Mouse (Mus musculus) liver, embryonic 14.5 days (tissue): ENCODE measurements at regions not wholly inside any gene's neighbourhood (a gene's known extent, or its start where the extent isn't known, plus 50 kb on each side); places are given as distances from the start of the nearest gene placed in this dataset.

ENCODE experiments used
- ATAC-seq: fragments of 200-750 bp; cut with Nextera tagmentation; 2 replicates; pipeline ENCODE4 v1.8.0; 2017; ENCODE audit warnings: moderate number of reproducible peaks, mild to moderate bottlenecking, moderate library complexity; ENCODE audit not compliant: insufficient read depth
- DNase-seq, 3 experiments: peaks; one replicate each; pipeline ENCODE4 v3.0.0-alpha.2; 2012 to 2013; ENCODE audit warnings: low read depth in 3 of 3, low spot score in 3 of 3
- H3K27ac ChIP-seq: fragments of 300-500 bp; sonication (generic); 2 replicates; pipeline ENCODE4 v1.5.1; 2014; ENCODE audit warnings: moderate library complexity, mild to moderate bottlenecking, control low read depth, inconsistent platforms
- H3K27me3 ChIP-seq: fragments of 300-500 bp; sonication (generic); 2 replicates; pipeline ENCODE4 v1.6.1; 2014; ENCODE audit warnings: mild to moderate bottlenecking, low read length, moderate library complexity; ENCODE audit not compliant: control insufficient read depth, insufficient read depth
- H3K36me3 ChIP-seq: fragments of 300-500 bp; sonication (generic); replicated peaks from 2 replicates; pipeline ENCODE4 v1.6.1; 2014; ENCODE audit warnings: low read depth; ENCODE audit not compliant: control insufficient read depth, insufficient read depth
- H3K4me1 ChIP-seq, 2 experiments: fragments of 200-500 bp in 1 of 2; fragments of 300-500 bp in 1 of 2; sonication (generic) in 1 of 2; replicated peaks; 2 replicates each; pipeline ENCODE4 v1.6.1; 2012 to 2014; ENCODE audit warnings: antibody characterized with exemption in 1 of 2, inconsistent platforms in 1 of 2, low read length in 1 of 2; ENCODE audit not compliant: control insufficient read depth in 2 of 2, insufficient read depth in 2 of 2
- H3K4me2 ChIP-seq: fragments of 300-500 bp; sonication (generic); 2 replicates; pipeline ENCODE4 v1.6.1; 2014; ENCODE audit warnings: low read depth, mild to moderate bottlenecking, control low read depth, moderate library complexity
- H3K4me3 ChIP-seq, 2 experiments: fragments of 200-500 bp in 1 of 2; fragments of 300-500 bp in 1 of 2; sonication (generic) in 1 of 2; 2 replicates each; pipeline ENCODE4 v1.5.1; 2012 to 2014; ENCODE audit warnings: low read depth in 2 of 2, low read length in 2 of 2, mild to moderate bottlenecking in 2 of 2, control low read depth in 1 of 2, inconsistent platforms in 1 of 2, moderate library complexity in 1 of 2; ENCODE audit not compliant: insufficient read depth in 1 of 2
- H3K9ac ChIP-seq: fragments of 300-500 bp; sonication (generic); replicated peaks from 2 replicates; pipeline ENCODE4 v1.6.1; 2014; ENCODE audit warnings: mild to moderate bottlenecking, control low read depth, moderate library complexity
- H3K9me3 ChIP-seq: fragments of 300-500 bp; sonication (generic); 2 replicates; pipeline ENCODE4 v1.6.1; 2016; ENCODE audit warnings: low read length, mixed read lengths; ENCODE audit not compliant: control insufficient read depth
- CTCF ChIP-seq: IDR thresholded peaks from 2 replicates; pipeline ENCODE4 v1.5.1; 2016; ENCODE audit warnings: antibody characterized with exemption, low read depth, control low read depth
- EP300 ChIP-seq: IDR thresholded peaks from 2 replicates; pipeline ENCODE4 v1.6.1; 2016; ENCODE audit warnings: antibody characterized with exemption, low read depth
- WGBS: fragments of 180-500 bp; shearing (Covaris S2); extraction: QIAGEN DNeasy Blood & Tissue Kit; methylation state at CpG from one replicate; pipeline ENCODE4 v1.1.7; 2014; ENCODE audit not compliant: insufficient replicate concordance; 5-methylcytosine and 5-hydroxymethylcytosine counted together

DNA sequence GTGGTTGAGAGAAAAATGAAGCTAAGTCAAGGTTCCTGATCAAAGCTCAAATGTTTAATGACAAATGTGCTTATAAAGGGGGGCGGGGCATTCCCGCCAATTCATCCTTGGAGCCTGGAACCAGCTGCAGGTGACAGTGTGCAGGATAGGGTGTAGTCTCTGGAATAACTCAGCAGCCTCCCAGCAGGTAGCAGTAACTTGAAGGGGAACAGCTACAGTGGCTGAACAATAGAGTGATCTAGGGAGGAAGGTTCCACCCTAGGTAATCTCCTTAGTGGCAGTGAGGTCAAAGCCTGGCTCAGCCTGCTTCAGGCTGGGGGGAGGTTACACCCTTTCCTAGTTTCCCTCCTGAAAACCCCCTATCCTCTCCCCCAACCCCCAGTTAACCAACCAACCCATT is 290.2 kb upstream of the Pdcd1 start:
- no peak for DNase-seq
- Histone ChIP-seq H3K36me3 (no peaks in the 10 kb centered on the region), H3K27me3 (no peaks in the 10 kb centered on the region), H3K4me1 (no peaks in the 10 kb centered on the region), H3K9me3 (no peaks in the 10 kb centered on the region), H3K4me3 (no peak overlapping the region), H3K4me2 (no peak overlapping the region), H3K27ac (no peak overlapping the region), H3K9ac (no peak overlapping the region)
- no peak for ATAC-seq
- whole genome bisulfite sequencing = 61% methylated on average over 2 of the region's 2 CpGs
- TF ChIP-seq CTCF (no peak), EP300 (no peak)

DNA sequence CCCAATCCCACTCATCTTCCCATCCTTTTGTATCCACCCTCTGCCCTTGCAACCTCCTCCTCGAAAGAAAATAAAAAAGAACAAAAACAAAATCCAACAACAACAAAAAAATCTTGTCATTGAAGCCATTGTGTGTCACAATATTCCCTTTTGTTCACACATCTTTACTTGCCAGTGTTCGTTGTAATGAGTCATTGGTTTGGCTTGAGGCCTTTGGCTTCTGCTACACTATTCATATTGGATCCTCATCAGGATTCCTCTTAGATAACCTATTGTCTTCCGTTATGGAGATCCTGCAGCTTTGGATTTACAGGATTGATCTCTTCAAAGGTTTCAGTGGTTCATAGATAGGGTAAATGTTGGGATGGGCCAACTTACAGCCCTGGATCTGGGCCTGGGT is 288.9 kb upstream of the Pdcd1 start:
- TF ChIP-seq EP300 = no peak
- no peak for TF ChIP-seq CTCF

DNA sequence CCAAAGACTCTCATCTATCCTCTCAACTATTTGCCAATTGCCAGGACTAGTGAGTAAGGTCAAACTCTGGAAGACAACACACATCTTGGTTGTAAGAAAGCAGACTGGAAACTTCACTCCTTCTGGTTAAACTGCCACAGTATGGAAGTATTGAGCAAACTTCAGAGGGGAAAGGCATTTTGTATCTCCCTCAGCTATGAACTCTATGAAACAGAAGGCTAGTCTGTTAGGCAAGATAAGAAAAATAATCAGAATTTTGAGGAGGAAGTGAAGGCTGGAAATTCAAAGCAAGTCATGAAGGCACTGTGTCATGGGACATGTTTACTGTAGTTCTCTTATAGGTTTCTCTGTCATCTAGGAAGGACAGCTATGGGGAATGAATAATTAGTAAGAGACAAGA is 265.7 kb upstream of the Pdcd1 start:
- H3K9me3 ChIP-seq = no peaks in the 10 kb centered on the region
- H3K9ac ChIP-seq = no peak overlapping the region
- no peaks in the 10 kb centered on the region for H3K36me3 ChIP-seq
- TF ChIP-seq EP300 (no peak), CTCF (no peak)
- no peaks in the 10 kb centered on the region for H3K27me3 ChIP-seq
- no peaks in the 10 kb centered on the region for H3K4me1 ChIP-seq
- no peak overlapping the region for H3K27ac ChIP-seq
- ATAC-seq = no peak
- DNase-seq = no peak
- H3K4me3 ChIP-seq = no peak overlapping the region
- H3K4me2 ChIP-seq = no peak overlapping the region

More for the DNA sequence above, 288.9 kb upstream of the Pdcd1 start:
- WGBS = 49% methylated on average over 3 of the region's 3 CpGs
- H3K36me3 ChIP-seq = no peaks in the 10 kb centered on the region
- no peaks in the 10 kb centered on the region for H3K4me1 ChIP-seq
- no peak overlapping the region for H3K27ac ChIP-seq
- no peaks in the 10 kb centered on the region for H3K9me3 ChIP-seq
- no peak overlapping the region for H3K9ac ChIP-seq
- no peaks in the 10 kb centered on the region for H3K27me3 ChIP-seq
- no peak for ATAC-seq
- no peak overlapping the region for H3K4me2 ChIP-seq
- no peak for DNase-seq
- H3K4me3 ChIP-seq = no peak overlapping the region

DNA sequence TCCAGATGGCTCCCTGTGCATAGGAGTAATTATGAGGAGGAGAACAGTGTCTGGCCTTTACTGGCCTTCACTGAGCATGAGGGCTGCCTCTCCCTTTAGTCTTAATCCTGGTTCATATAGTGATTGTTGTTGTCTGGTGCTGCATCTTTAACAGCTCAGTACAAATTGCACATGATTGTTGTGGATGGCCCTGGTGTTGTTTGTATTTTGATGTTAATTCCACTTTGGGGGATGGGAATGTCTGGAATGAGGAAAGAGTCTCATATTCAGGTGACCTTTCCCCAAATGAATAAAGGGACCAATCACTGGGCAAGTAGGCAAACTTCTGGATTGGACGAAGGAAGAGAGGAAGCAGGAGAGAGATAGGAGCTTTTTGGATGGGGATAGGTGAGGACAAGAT is 246.0 kb upstream of the Pdcd1 start:
- Histone ChIP-seq H3K27ac (no peak overlapping the region), H3K36me3 (no peaks in the 10 kb centered on the region), H3K4me2 (no peak overlapping the region), H3K27me3 (no peaks in the 10 kb centered on the region), H3K9me3 (no peaks in the 10 kb centered on the region), H3K4me1 (no peaks in the 10 kb centered on the region), H3K9ac (no peak overlapping the region), H3K4me3 (no peak overlapping the region)
- TF ChIP-seq CTCF = no peak
- TF ChIP-seq EP300 = no peak
- ATAC-seq (no peak), DNase-seq (no peak)
- 55% methylated on average over 1 of the region's 1 CpGs for WGBS

DNA sequence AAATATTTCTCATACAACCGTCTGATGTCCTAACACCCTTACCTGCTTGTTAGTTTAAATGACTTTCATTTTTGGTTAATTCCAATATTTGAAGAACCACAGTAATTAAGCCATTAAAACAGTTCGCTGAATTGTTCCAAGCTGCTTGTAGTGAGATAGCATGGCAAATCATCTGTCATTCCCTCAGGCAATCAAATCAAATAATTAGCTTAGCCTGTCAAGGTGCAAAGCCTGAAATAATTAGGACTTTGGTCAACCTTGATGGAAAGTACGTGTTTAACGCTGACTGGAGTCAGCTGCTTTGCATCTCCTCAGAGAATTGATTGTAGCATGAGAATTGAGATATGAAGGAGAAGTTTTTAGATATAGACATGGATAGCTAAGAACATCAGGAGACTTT is 220.2 kb upstream of the Pdcd1 start:
- no peaks in the 10 kb centered on the region for H3K9me3 ChIP-seq
- ATAC-seq (no peak), DNase-seq (no peak)
- H3K4me1 ChIP-seq = no peaks in the 10 kb centered on the region
- H3K4me2 ChIP-seq = no peak overlapping the region
- H3K27ac ChIP-seq = no peak overlapping the region
- no peak overlapping the region for H3K9ac ChIP-seq
- TF ChIP-seq CTCF (no peak), EP300 (no peak)
- H3K36me3 ChIP-seq = no peaks in the 10 kb centered on the region
- H3K4me3 ChIP-seq = no peak overlapping the region
- no peaks in the 10 kb centered on the region for H3K27me3 ChIP-seq
- WGBS = 63% methylated on average over 4 of the region's 4 CpGs

DNA sequence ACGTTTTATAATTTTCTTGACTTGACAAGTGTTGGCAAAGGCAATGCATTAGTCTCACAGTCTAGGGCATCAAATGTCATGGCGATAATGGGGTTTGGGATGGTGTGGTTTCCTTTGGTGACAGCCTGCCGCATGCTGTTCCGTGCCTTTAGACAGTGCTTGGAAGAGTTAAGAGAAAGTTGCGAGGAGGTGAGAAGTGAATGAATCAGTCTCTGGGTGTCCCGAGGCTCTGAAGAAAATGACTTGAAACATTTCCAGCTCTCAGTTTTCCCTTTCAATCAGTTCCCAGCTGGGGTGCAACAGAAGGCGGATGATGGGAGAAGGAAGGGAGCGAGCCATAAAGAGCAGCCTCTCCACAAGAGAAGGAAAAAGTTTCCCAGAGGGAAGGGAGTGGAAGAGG is 211.0 kb upstream of the Pdcd1 start:
- Histone ChIP-seq H3K4me2 (no peak overlapping the region), H3K36me3 (no peaks in the 10 kb centered on the region), H3K27me3 (no peaks in the 10 kb centered on the region), H3K4me3 (no peak overlapping the region), H3K4me1 (no peaks in the 10 kb centered on the region), H3K9ac (no peak overlapping the region), H3K9me3 (no peaks in the 10 kb centered on the region), H3K27ac (no peak overlapping the region)
- no peak for ATAC-seq
- 65% methylated on average over 8 of the region's 8 CpGs for WGBS
- no peak for DNase-seq
- TF ChIP-seq CTCF (no peak), EP300 (no peak)
